Mouse (Mus musculus) heart, embryonic 13.5 days (tissue): ENCODE data around the gene Hoxa5. TPM values are rescaled to one million over a fixed set of nuclear protein-coding genes. Genes with fewer than 3 reads are reported as not detected.

Experiments
- ATAC-seq: fragments of 200-750 bp; cut with Nextera tagmentation; 2 replicates; pipeline ENCODE4 v1.8.0; 2017; ENCODE audit warnings: moderate TSS enrichment; ENCODE audit not compliant: insufficient number of reproducible peaks, low FRiP score, low TSS enrichment; ENCODE audit errors: extremely low read depth
- H3K27ac ChIP-seq: fragments of 300-500 bp; sonication (generic); replicated peaks from 2 replicates; pipeline ENCODE4 v1.5.1; 2015; ENCODE audit warnings: moderate library complexity, mild to moderate bottlenecking, inconsistent platforms
- H3K27me3 ChIP-seq: fragments of 300-500 bp; sonication (generic); replicated peaks from 2 replicates; pipeline ENCODE4 v1.6.1; 2015; ENCODE audit warnings: mild to moderate bottlenecking, inconsistent platforms
- H3K36me3 ChIP-seq: fragments of 300-500 bp; sonication (generic); 2 replicates; pipeline ENCODE4 v1.6.1; 2015; ENCODE audit warnings: mild to moderate bottlenecking, inconsistent platforms
- H3K4me1 ChIP-seq: fragments of 300-500 bp; sonication (generic); 2 replicates; pipeline ENCODE4 v1.6.1; 2015; ENCODE audit warnings: inconsistent platforms
- H3K4me2 ChIP-seq: fragments of 300-500 bp; sonication (generic); 2 replicates; pipeline ENCODE4 v1.6.1; 2015; ENCODE audit warnings: inconsistent platforms, mild to moderate bottlenecking, moderate library complexity
- H3K4me3 ChIP-seq: fragments of 300-500 bp; sonication (generic); 2 replicates; pipeline ENCODE4 v1.5.1; 2015; ENCODE audit warnings: moderate library complexity, mild to moderate bottlenecking, inconsistent platforms
- H3K9ac ChIP-seq: fragments of 300-500 bp; sonication (generic); 2 replicates; pipeline ENCODE4 v1.6.1; 2015; ENCODE audit warnings: inconsistent platforms, mild to moderate bottlenecking, moderate library complexity
- H3K9me3 ChIP-seq: fragments of 300-500 bp; sonication (generic); 2 replicates; pipeline ENCODE4 v1.6.1; 2016; ENCODE audit warnings: inconsistent platforms
- WGBS: fragments of 180-500 bp; shearing (Covaris S2); methylation state at CpG from one replicate; pipeline ENCODE4 v1.1.7; 2015; ENCODE audit warnings: mixed read lengths; 5-methylcytosine and 5-hydroxymethylcytosine counted together
- microRNA counts: library from miRNA; unstranded; fragments of <30 nt; microRNA quantifications from one replicate; lab custom pipeline; 2016
- microRNA-seq: library from miRNA; unstranded; fragments of <30 nt; microRNA quantifications from one replicate; pipeline ENCODE4, GENCODE M21; 2016
- polyA plus RNA-seq: library from polyadenylated mRNA; unstranded; fragments of >200 nt; fragmentation: Nextera tagmentation; extraction: Ambion mirVana; gene quantifications from 2 replicates; pipeline ENCODE4 v1.2.1, GENCODE M21; 2015

Gene Hoxa5
- polyA plus RNA-seq, 1 experiment from 2014 or later = 5.9 TPM

DNA sequence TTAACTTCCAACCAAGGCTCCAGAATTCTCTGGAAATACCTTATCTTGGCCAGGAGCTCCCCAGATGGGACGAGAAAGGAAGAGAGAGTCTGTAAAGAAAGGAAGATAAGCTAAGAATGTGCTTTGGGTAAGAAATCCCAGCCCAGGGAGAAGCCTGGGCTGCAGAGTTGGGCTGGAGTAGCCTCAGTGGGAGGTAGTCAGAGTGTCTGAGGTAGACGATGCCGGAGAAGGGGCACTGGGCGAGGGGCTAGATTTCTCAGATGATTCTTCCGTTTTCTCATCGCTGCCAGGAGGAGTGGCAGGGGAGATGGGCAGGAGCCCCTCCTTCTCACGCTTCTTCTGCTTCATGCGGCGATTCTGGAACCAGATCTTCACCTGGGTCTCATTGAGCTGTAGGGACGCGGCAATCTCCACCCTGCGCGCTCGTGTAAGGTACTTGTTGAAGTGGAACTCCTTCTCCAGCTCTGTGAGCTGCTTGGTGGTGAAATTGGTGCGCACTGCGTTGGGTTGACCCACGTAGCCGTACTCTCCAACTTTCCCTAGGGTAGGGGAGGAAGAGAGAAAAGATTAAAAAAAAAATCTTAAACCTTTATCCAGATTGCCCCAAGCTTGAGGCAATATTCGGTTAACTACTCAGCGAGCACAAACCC lies 47.7 kb downstream of the Hoxa5 start:
- 1% methylated on average over 20 of the region's 20 CpGs for WGBS
- peaks cover 99% of the 10 kb centered on the region for H3K27me3 ChIP-seq
- peak overlapping the region; percentile 98 for H3K4me2 ChIP-seq

DNA sequence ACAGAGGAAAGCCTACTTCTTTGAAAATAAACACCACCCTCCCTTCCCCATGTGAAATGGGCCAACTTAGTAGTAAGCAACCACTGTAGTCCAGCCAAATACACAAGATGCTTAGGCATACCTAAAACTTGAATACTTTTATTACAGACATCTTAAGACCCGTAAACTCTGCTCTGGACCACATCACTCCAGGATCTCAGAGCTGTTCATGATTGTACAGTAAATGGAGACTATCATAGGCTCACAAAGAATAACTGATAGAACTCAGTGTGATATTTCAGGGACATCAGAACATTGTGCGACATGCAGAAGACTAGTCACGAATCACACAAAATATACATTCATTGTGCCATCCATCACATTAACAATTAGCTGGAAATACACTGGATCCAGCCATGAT lies 48.9 kb downstream of the Hoxa5 start:
- no peaks in the 10 kb centered on the region for H3K36me3 ChIP-seq
- H3K4me2 ChIP-seq = no peak overlapping the region
- 56% methylated on average over 3 of the region's 3 CpGs for WGBS
- H3K9ac ChIP-seq = no peak overlapping the region
- no peak overlapping the region for H3K27ac ChIP-seq
- H3K9me3 ChIP-seq = no peaks in the 10 kb centered on the region
- ATAC-seq = no peak
- no peak overlapping the region for H3K4me3 ChIP-seq
- peaks cover 100% of the 10 kb centered on the region for H3K27me3 ChIP-seq
- H3K4me1 ChIP-seq = peaks cover 30% of the 10 kb centered on the region

More for the DNA sequence above, 47.7 kb downstream of the Hoxa5 start:
- no peaks in the 10 kb centered on the region for H3K36me3 ChIP-seq
- H3K9me3 ChIP-seq = no peaks in the 10 kb centered on the region
- no peak overlapping the region for H3K27ac ChIP-seq
- peak overlapping the region; percentile 73 for H3K4me3 ChIP-seq
- peaks cover 31% of the 10 kb centered on the region for H3K4me1 ChIP-seq
- ATAC-seq = no peak
- peak overlapping the region; percentile 83; the same call in 1 of the 2 replicates for H3K9ac ChIP-seq

DNA sequence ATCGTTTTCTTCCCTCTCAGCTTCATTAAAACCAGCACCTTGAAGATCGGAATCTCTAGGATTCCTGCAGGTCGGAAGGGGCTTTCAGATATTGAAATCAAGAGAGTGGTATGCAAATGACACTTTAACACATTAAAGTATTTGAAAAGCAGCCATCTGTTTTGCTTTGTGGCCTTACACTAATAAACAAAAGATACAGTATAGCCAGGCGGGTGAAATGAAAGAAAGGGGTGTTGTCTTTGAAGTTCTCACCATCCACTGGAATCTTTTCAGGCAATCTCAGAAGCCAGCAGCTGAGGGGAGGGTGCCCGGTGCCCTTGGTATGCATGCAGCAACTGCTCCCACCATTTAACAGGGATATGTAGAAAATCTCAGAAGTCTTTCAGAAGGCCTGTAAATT lies 50.3 kb downstream of the Hoxa5 start:
- H3K36me3 ChIP-seq = no peaks in the 10 kb centered on the region

DNA sequence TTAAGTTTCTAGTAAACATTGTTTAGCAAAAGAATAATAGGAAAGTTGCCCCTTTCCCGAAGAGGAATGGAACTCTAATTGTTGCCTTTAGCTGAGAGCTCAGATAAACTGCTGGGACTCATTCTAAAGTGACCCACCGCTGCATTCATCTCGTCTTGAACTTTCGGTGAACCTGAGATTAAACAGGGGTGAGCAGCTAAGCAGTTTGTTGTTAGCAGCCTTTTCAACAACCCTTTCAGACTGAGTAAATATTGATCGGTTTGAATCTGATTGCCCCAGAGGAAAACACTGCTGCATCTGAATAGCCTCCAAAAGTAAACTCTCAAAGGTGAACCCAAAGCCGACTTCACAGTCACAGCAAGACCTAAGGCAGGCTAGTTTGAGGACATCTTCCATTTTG lies 51.1 kb downstream of the Hoxa5 start:
- Histone ChIP-seq H3K4me3 (no peak overlapping the region), H3K4me2 (no peak overlapping the region), H3K27me3 (peaks cover 99% of the 10 kb centered on the region), H3K9ac (no peak overlapping the region), H3K4me1 (peaks cover 14% of the 10 kb centered on the region), H3K27ac (no peak overlapping the region), H3K36me3 (no peaks in the 10 kb centered on the region), H3K9me3 (no peaks in the 10 kb centered on the region)
- ATAC-seq = no peak
- 7% methylated on average over 6 of the region's 6 CpGs for WGBS

More for the DNA sequence above, 50.3 kb downstream of the Hoxa5 start:
- no peak overlapping the region for H3K27ac ChIP-seq
- H3K4me2 ChIP-seq = no peak overlapping the region
- peaks cover 22% of the 10 kb centered on the region for H3K4me1 ChIP-seq
- no peak overlapping the region for H3K9ac ChIP-seq
- peaks cover 99% of the 10 kb centered on the region for H3K27me3 ChIP-seq
- WGBS = 22% methylated on average over 5 of the region's 5 CpGs
- no peak overlapping the region for H3K4me3 ChIP-seq
- ATAC-seq = no peak
- H3K9me3 ChIP-seq = no peaks in the 10 kb centered on the region

DNA sequence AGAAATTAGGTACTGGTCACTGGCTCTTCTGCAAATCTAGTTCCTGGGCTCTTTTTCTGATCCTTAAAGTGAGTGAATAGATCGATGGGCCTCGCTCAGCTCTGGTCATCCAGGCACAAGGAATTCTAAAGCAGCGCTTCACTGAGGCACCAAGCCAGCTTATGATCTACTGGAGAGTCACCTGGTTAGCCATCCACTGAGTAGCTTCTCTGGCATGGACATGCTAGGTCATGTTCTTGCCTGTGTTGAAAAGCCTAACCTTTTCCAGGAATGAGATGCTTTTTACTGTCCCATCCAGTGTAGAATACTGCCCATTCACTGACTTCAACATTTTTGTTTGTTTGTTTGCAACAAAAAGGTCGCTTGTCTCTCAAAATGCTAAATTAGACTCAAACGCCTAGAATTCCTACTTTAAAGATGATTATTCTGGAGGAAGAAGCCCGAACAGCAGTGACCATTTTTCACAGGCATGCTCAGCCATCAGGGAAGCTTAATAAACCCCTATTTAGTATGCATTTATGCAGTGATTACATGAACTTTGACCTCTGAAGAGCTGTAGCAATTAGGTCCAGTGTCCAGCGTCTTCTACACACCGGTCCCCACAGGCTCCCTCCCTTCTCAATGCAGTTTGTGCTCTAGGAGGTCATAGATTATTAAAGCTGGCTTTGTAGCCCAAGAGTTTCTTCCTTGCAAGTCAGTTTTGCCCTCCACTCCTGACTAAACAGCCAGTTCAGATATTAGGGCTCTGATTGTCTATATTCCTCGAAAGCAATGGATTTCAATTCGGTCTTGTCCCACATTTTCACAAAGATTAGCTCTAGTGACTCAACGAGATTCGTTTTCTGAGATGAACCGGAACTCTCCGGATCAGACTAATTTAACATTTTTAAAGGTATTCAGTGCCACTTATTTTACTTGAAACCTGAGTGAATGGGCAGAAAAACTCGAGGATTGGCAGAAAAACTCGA lies 51.9 kb downstream of the Hoxa5 start:
- Histone ChIP-seq H3K4me1 (peaks cover 8% of the 10 kb centered on the region; the same call in 1 of the 2 replicates), H3K4me3 (no peak overlapping the region), H3K4me2 (no peak overlapping the region), H3K27ac (no peak overlapping the region), H3K36me3 (no peaks in the 10 kb centered on the region), H3K27me3 (peaks cover 99% of the 10 kb centered on the region), H3K9ac (no peak overlapping the region), H3K9me3 (no peaks in the 10 kb centered on the region)
- ATAC-seq = no peak
- 16% methylated on average over 16 of the region's 16 CpGs for WGBS

MicroRNA genes within 50 kb of the gene (microRNA counts, 519-probe panel; counts per million panel counts)
- 209 counts per million, percentile 61 among the panel's probes with 10 or more counts for microRNA mmu-miR-196b (lab: Ali Mortazavi, UCI)

Small RNA genes within 50 kb of the gene (microRNA-seq; reads per million reads assigned to microRNA genes)
- 189 reads per million, percentile 62 among the genes with 10 or more reads in this experiment for gene Mir196b

Other genes starting within 250 kb of the Hoxa5 start
- 16.8 and 18.3 TPM in 2 replicates for gene Skap2, start 192.0 kb downstream of the Hoxa5 start, polyA plus RNA-seq
- 0.97 and 1.6 TPM in 2 replicates for gene Hoxa1, start 46.3 kb downstream of the Hoxa5 start, polyA plus RNA-seq
- gene Hoxa2, start 39.8 kb downstream of the Hoxa5 start, polyA plus RNA-seq = 1.5 and 2.5 TPM in 2 replicates
- gene 5730596B20Rik, start 27.1 kb downstream of the Hoxa5 start, polyA plus RNA-seq = 0.15 and 0.33 TPM in 2 replicates
- 0.71 and 0.74 TPM in 2 replicates for gene Hoxa4, start 12.8 kb downstream of the Hoxa5 start, polyA plus RNA-seq
- 0.40 TPM in 1 of 2 replicates, not detected in the other for gene Hoxa6, start 4.1 kb upstream of the Hoxa5 start, polyA plus RNA-seq
- 0.99 and 1.2 TPM in 2 replicates for gene Hoxa3, start 8.7 kb upstream of the Hoxa5 start, polyA plus RNA-seq
- gene Gm28308, start 8.8 kb upstream of the Hoxa5 start, polyA plus RNA-seq = not detected in 2 replicates
- 0.46 and 0.59 TPM in 2 replicates for gene Hoxa7, start 17.3 kb upstream of the Hoxa5 start, polyA plus RNA-seq
- 0.10 and 0.17 TPM in 2 replicates for gene Hoxa9, start 26.5 kb upstream of the Hoxa5 start, polyA plus RNA-seq
- gene Hoxa10, start 36.3 kb upstream of the Hoxa5 start, polyA plus RNA-seq = 0.09 TPM in 1 of 2 replicates, not detected in the other
- gene Hoxa11, start 41.2 kb upstream of the Hoxa5 start, polyA plus RNA-seq = not detected in 2 replicates
- not detected in 2 replicates for gene Hoxa13, start 56.3 kb upstream of the Hoxa5 start, polyA plus RNA-seq
- not detected in 2 replicates for gene Evx1, start 108.9 kb upstream of the Hoxa5 start, polyA plus RNA-seq